Mouse (Mus musculus): ENCODE results near the gene Sgms2.

Gene Sgms2

DNA sequence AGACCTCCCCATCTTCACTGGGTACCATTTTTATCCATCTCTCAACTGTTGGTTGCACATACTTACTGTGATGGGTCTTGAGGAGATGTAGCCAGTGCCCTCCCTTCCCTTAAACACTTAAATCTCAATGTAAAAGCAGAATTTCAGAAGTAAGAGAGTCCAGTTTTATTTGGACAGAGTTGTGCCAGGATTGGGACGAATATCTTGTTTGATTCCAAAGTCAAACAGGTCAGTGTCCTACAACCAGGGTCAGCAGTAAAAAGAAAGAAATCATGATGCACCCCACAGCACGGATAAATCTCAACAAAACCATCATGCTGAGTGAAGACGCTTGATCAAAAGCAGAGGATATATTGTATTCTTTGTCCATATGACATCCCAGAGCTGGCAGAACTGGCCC is 183.4 kb downstream of the Sgms2 start:
- Histone ChIP-seq H3K4me1 (replicated peaks; ENCODE audit: low read depth, low read length) (peaks cover 4% of the 10 kb centered on the region; the same call in 1 of the 2 replicates), H3K9me3 (ENCODE audit: low read length) (peaks cover 38% of the 10 kb centered on the region), H3K36me3 (ENCODE audit: insufficient read depth, low read length) (no peaks in the 10 kb centered on the region), H3K4me3 (replicated peaks; ENCODE audit: low read length) (no peak overlapping the region), H3K27me3 (ENCODE audit: insufficient read depth, low read length) (peaks cover 6% of the 10 kb centered on the region; the same call in 1 of the 2 replicates)
- TF ChIP-seq POU5F1 (IDR thresholded peaks at IDR 0.05; ENCODE audit: borderline replicate concordance, low read length) (no peak), CTCF (conservative IDR thresholded peaks at IDR 0.05; ENCODE audit: low read length) (no peak)

- TF ChIP-seq CTCF (conservative IDR thresholded peaks at IDR 0.05; ENCODE audit: low read length) (no peak), NANOG (IDR thresholded peaks at IDR 0.05; ENCODE audit: borderline replicate concordance, low read length) (no peak), POU5F1 (IDR thresholded peaks at IDR 0.05; ENCODE audit: borderline replicate concordance, low read length) (no peak)
- Histone ChIP-seq H3K4me1 (replicated peaks; ENCODE audit: low read depth, low read length) (peaks cover 9% of the 10 kb centered on the region), H3K36me3 (ENCODE audit: insufficient read depth, low read length) (no peaks in the 10 kb centered on the region), H3K27me3 (ENCODE audit: insufficient read depth, low read length) (peaks cover 19% of the 10 kb centered on the region), H3K4me3 (replicated peaks; ENCODE audit: low read length) (no peak overlapping the region), H3K9me3 (ENCODE audit: low read length) (peaks cover 38% of the 10 kb centered on the region)
These were observed 185.0 kb downstream of the Sgms2 start for GRCm38 (mm10) chr3:131306255-131306654.

- Histone ChIP-seq H3K27me3 (ENCODE audit: insufficient read depth, low read length) (peaks cover 28% of the 10 kb centered on the region), H3K36me3 (ENCODE audit: insufficient read depth, low read length) (no peaks in the 10 kb centered on the region), H3K4me1 (replicated peaks; ENCODE audit: low read depth, low read length) (peaks cover 17% of the 10 kb centered on the region), H3K9me3 (ENCODE audit: low read length) (peaks cover 13% of the 10 kb centered on the region), H3K4me3 (replicated peaks; ENCODE audit: low read length) (peak overlapping the region; percentile 91)
- no peak for TF ChIP-seq CTCF (conservative IDR thresholded peaks at IDR 0.05; ENCODE audit: low read length)
- no peak for TF ChIP-seq NANOG (IDR thresholded peaks at IDR 0.05; ENCODE audit: borderline replicate concordance, low read length)
- TF ChIP-seq POU5F1 (IDR thresholded peaks at IDR 0.05; ENCODE audit: borderline replicate concordance, low read length) = no peak
These were observed 187.9 kb downstream of the Sgms2 start for GRCm38 (mm10) chr3:131303320-131303714.

DNA sequence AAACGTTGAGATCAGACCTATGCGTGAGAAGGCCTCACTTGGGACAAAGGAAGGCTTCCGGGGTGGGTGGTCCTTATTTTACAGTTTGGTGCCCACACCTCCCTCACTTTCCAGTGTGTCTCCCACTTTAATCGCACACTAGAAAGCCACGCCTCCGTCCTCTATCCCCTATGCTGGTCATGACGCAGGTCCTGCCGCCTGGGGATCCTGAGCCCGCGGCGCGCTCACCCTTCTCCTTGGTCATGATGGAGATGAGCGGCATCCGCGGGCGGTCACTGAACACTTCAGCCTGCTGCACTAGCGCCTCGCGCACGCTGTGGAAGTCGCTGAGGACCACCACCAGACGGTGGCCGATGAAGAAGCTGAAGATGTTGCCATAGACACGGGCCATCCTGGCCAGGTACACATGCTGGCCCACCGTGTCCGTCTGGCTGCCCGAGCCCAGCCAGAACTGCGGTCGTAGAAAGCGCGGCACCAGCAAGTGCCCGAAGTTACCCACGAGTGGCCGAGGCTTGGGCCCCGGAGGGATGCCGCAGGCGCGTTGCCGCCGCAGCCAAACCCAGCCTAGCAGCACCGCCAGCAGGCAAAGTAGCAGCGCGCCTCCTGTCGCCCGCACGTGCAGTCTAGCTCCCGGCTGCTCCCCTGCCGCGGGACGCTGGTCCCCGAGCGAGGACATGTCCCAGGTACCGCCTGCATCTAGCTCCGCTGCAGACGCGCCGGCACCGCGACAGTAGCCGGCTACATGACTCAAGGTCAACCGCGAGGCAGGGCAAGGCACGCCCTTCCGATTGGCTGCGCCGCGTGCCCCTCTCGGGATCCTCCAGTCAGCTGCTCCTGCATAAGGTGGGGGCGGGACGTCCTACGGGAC is 188.5 kb downstream of the Sgms2 start, which contains the start of gene Cyp2u1:
Gene Cyp2u1 (minus strand): TSS at position 776 of the 868 bp plus-strand sequence.
- peaks cover 35% of the 10 kb centered on the region for H3K27me3 ChIP-seq (ENCODE audit: insufficient read depth, low read length)
- TF ChIP-seq CTCF (conservative IDR thresholded peaks at IDR 0.05; ENCODE audit: low read length) = no peak
- TF ChIP-seq NANOG (IDR thresholded peaks at IDR 0.05; ENCODE audit: borderline replicate concordance, low read length) = no peak
- no peak for TF ChIP-seq POU5F1 (IDR thresholded peaks at IDR 0.05; ENCODE audit: borderline replicate concordance, low read length)
- no peaks in the 10 kb centered on the region for H3K36me3 ChIP-seq (ENCODE audit: insufficient read depth, low read length)
- peak within 1 kb of the TSS; percentile 91 for H3K4me3 ChIP-seq (replicated peaks; ENCODE audit: low read length)
- H3K9me3 ChIP-seq (ENCODE audit: low read length) = peaks cover 6% of the 10 kb centered on the region
- H3K4me1 ChIP-seq (replicated peaks; ENCODE audit: low read depth, low read length) = peaks cover 18% of the 10 kb centered on the region

DNA sequence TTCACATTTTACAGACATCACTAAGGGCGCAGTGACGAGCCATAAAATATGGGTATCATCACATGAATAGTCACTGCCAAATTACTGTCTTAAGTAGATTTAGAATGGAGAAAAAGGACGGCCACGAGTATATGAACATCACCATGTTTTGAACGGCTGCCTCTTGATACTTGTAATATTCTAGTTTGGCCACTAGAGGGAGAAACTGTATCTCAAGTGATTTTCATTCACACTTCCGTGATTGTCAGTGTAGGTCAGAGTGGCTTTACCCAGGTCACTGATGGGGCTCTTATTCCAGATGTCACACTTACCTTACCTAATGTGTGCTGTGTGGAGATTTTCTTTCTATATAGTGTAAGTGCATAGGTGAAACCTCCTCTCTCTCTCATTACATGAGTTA is 191.3 kb downstream of the Sgms2 start:
- H3K4me1 ChIP-seq (replicated peaks; ENCODE audit: low read depth, low read length) = peaks cover 25% of the 10 kb centered on the region
- H3K27me3 ChIP-seq (ENCODE audit: insufficient read depth, low read length) = peaks cover 44% of the 10 kb centered on the region
- TF ChIP-seq NANOG (IDR thresholded peaks at IDR 0.05; ENCODE audit: borderline replicate concordance, low read length) = no peak
- TF ChIP-seq CTCF (conservative IDR thresholded peaks at IDR 0.05; ENCODE audit: low read length) = peak; percentile 75
- TF ChIP-seq POU5F1 (IDR thresholded peaks at IDR 0.05; ENCODE audit: borderline replicate concordance, low read length) = no peak
- H3K9me3 ChIP-seq (ENCODE audit: low read length) = no peaks in the 10 kb centered on the region
- H3K4me3 ChIP-seq (replicated peaks; ENCODE audit: low read length) = no peak overlapping the region
- no peaks in the 10 kb centered on the region for H3K36me3 ChIP-seq (ENCODE audit: insufficient read depth, low read length)

DNA sequence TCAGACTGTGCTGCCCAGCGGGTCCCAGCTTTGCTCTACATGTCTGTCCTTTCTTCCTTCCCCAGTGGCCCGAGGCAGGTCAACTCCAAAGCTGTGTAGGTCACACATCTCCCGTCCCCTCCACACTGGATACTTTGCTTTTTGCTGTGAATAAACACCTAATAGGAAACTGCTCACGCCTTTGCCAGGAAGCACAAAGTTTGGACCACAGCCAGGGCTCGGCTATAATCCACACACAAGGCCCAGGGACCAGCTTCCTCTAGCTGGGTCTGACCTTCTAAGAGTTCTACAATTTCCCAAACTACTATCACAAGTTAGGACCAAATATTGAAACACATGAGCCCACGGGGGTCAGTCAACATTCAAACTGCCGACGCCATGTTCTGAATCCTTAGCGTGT is 192.1 kb downstream of the Sgms2 start:
- no peaks in the 10 kb centered on the region for H3K36me3 ChIP-seq (ENCODE audit: insufficient read depth, low read length)
- TF ChIP-seq NANOG (IDR thresholded peaks at IDR 0.05; ENCODE audit: borderline replicate concordance, low read length) (no peak), POU5F1 (IDR thresholded peaks at IDR 0.05; ENCODE audit: borderline replicate concordance, low read length) (no peak), CTCF (conservative IDR thresholded peaks at IDR 0.05; ENCODE audit: low read length) (no peak)
- peaks cover 27% of the 10 kb centered on the region for H3K4me1 ChIP-seq (replicated peaks; ENCODE audit: low read depth, low read length)
- H3K27me3 ChIP-seq (ENCODE audit: insufficient read depth, low read length) = peaks cover 38% of the 10 kb centered on the region
- no peak overlapping the region for H3K4me3 ChIP-seq (replicated peaks; ENCODE audit: low read length)
- no peaks in the 10 kb centered on the region for H3K9me3 ChIP-seq (ENCODE audit: low read length)

GRCm38 (mm10) chr3:131296893-131297292 is 194.3 kb downstream of the Sgms2 start:
- H3K4me1 ChIP-seq (replicated peaks; ENCODE audit: low read depth, low read length) = peaks cover 18% of the 10 kb centered on the region
- no peaks in the 10 kb centered on the region for H3K9me3 ChIP-seq (ENCODE audit: low read length)
- peaks cover 31% of the 10 kb centered on the region for H3K27me3 ChIP-seq (ENCODE audit: insufficient read depth, low read length)
- no peaks in the 10 kb centered on the region for H3K36me3 ChIP-seq (ENCODE audit: insufficient read depth, low read length)
- no peak for TF ChIP-seq CTCF (conservative IDR thresholded peaks at IDR 0.05; ENCODE audit: low read length)
- no peak for TF ChIP-seq NANOG (IDR thresholded peaks at IDR 0.05; ENCODE audit: borderline replicate concordance, low read length)
- TF ChIP-seq POU5F1 (IDR thresholded peaks at IDR 0.05; ENCODE audit: borderline replicate concordance, low read length) = no peak
- H3K4me3 ChIP-seq (replicated peaks; ENCODE audit: low read length) = no peak overlapping the region

DNA sequence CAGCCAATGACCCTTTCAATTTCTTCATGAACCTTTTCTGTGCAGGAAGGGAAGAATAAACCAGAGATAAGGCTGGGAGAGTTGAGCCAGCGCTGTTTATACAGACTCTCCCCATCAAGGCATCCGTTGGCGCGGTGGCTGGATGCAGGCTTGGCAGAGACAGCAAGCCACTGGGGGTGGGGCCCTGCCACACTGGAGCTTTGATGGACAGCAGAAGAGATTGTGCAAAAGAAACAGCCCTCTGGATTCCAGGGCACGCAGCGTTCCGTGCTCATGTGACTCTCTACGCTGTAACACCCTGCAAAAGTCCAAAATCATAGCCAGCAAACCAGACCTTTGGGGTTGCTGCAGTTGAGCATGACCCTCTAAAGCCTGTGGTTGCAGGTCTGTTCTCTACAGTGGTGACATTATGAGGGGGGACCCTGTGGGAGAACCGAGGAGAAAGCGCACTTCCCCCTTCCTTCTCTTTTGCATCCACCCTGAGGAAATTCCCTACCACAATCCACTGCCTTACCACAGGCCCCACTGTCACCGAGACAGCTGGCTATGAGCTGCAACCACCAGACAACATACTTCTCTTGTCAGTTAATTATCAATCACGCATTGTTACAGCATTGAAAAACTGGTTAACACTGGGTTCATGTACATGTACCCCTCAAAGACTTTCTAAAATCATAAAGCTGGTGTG is 195.6 kb downstream of the Sgms2 start:
- no peak overlapping the region for H3K4me3 ChIP-seq (replicated peaks; ENCODE audit: low read length)
- peaks cover 28% of the 10 kb centered on the region for H3K4me1 ChIP-seq (replicated peaks; ENCODE audit: low read depth, low read length)
- H3K27me3 ChIP-seq (ENCODE audit: insufficient read depth, low read length) = peaks cover 24% of the 10 kb centered on the region
- no peaks in the 10 kb centered on the region for H3K36me3 ChIP-seq (ENCODE audit: insufficient read depth, low read length)
- no peaks in the 10 kb centered on the region for H3K9me3 ChIP-seq (ENCODE audit: low read length)
- TF ChIP-seq CTCF (conservative IDR thresholded peaks at IDR 0.05; ENCODE audit: low read length) (no peak), POU5F1 (IDR thresholded peaks at IDR 0.05; ENCODE audit: borderline replicate concordance, low read length) (no peak), NANOG (IDR thresholded peaks at IDR 0.05; ENCODE audit: borderline replicate concordance, low read length) (no peak)
